In the genomic region with DNA sequence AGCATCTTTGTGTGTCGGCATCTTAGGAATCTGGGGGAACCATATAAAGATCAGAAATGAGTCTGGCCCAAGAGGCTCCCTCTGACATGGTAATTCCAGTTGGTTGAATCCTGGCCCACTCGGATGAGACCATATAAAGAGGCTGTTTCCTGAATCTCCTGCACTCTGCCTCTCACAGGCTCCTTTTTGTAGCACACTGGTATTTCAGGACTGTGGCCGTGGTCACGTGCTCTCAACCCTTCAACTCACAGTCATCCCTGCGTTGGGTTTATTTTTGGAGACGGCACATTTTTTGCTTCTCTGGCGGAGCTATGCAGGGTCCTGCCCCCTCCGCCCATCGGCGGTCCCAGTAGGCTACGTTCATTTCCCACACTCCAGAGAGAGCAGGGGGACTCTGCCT, we compare ENCODE assay signal across 10 mouse cellular contexts. TPM values are rescaled to one million over a fixed set of nuclear protein-coding genes. Genes with fewer than 3 reads are reported as not detected.
A peak's percentile ranks its signal among the peaks of the same experiment; 100 is the strongest.
DNase-seq lines count a peak whose midpoint lies in the region; ATAC-seq and TF ChIP-seq lines count a peak whose summit lies in the region.
"Had no signal": no experiment of that assay in that cellular context is flagged by ENCODE, and none has a peak within 500 bp of the region (broad histone marks: within the 10 kb centered on the region; RNA-seq: fewer than 3 reads in every experiment).

No protein-coding gene starts in this region.

- no peak for TF ChIP-seq CTCF in thymus, adult 2 months (IDR thresholded peaks at IDR 0.05; ENCODE audit: borderline replicate concordance, control insufficient read depth, extremely low read depth, insufficient read depth, low read length, poor library complexity)

- ATAC-seq in frontal cortex, adult (ENCODE audit: low TSS enrichment) = peak; percentile 20; the same call in 1 of the 2 replicates
- ATAC-seq: hindbrain, postnatal 0 days had no signal

- no peak for TF ChIP-seq POLR2A in thymus, adult 2 months (IDR thresholded peaks at IDR 0.05; ENCODE audit: control insufficient read depth, extremely low read depth, insufficient read depth, low read length, poor library complexity)

- no peak overlapping the region for H3K4me3 ChIP-seq in thymus, adult 2 months (ENCODE audit: control insufficient read depth, insufficient read depth, low read length)

- H3K36me3 ChIP-seq in thymus, adult 2 months (ENCODE audit: control insufficient read depth, insufficient read depth, low read length) = no peaks in the 10 kb centered on the region

- H3K4me1 ChIP-seq in thymus, adult 2 months (replicated peaks; ENCODE audit: control insufficient read depth, insufficient read depth, low read length) = no peaks in the 10 kb centered on the region

- H3K27me3 ChIP-seq in thymus, adult 2 months (ENCODE audit: control insufficient read depth, insufficient read depth, low read length) = no peaks in the 10 kb centered on the region

- H3K27ac ChIP-seq in thymus, adult 2 months (ENCODE audit: control insufficient read depth, insufficient read depth, low read length) = no peak overlapping the region

- WGBS in thymus, adult 2 months = 93% methylated on average over 11 of the region's 11 CpGs

- DNase-seq in frontal cortex, postnatal 14 days (ENCODE audit: low spot score in 2 of 2) = no peak
- DNase-seq in heart, adult 18-20 months = peak; percentile 58 to 72
- DNase-seq in kidney, adult 18-20 months = peak; percentile 44
- peak; percentile 44 for DNase-seq in lung, postnatal 14 days
- DNase-seq in thymus, adult 2 months = no peak
- DNase-seq in layer of hippocampus, postnatal 10 days (ENCODE audit: low spot score in 2 of 2) = no peak
- DNase-seq in cerebellum, postnatal 4 days (ENCODE audit: low spot score in 2 of 2) = no peak
- DNase-seq: right cerebral cortex, adult 18-20 months had no signal

RNA-seq across cellular contexts. Expression of a gene that starts 22.0 kb away (rescaled TPM):
- 10 to 100 TPM; 21.5 to 23.9 TPM for total RNA-seq in heart, adult 18-20 months (2021)
- polyA plus RNA-seq in thymus, adult 2 months (2012; rRNA removed) = 2.2 and 4.7 TPM in 2 replicates
- 10 to 100 TPM; 14.2 to 14.3 TPM for total RNA-seq in layer of hippocampus, postnatal 10 days (2021)

RNA-seq across cellular contexts. Expression of a gene that starts 25.5 kb away (rescaled TPM):
- 10 to 100 TPM; 13.1 to 13.5 TPM for total RNA-seq in heart, adult 18-20 months (2021)
- 3.9 and 4.3 TPM in 2 replicates for polyA plus RNA-seq in thymus, adult 2 months (2012; rRNA removed)
- 10 to 100 TPM in 1 of 2 experiments, 1 to 10 TPM in 1; 8.0 to 11.1 TPM for total RNA-seq in layer of hippocampus, postnatal 10 days (2021)

Comparison
In these comparisons a context has a peak if more than half of its experiments do, and no peak if none do; other contexts are left out.
1. DNase-seq: peak in heart, adult 18-20 months (2 of 2), kidney, adult 18-20 months (single experiment) and lung, postnatal 14 days (single experiment); none in frontal cortex, postnatal 14 days (0 of 2), thymus, adult 2 months (single experiment), layer of hippocampus, postnatal 10 days (0 of 2) and cerebellum, postnatal 4 days (0 of 2).